Mouse (Mus musculus): Measurements from ENCODE around the gene 2210407C18Rik.

2210407C18Rik gene

DNA sequence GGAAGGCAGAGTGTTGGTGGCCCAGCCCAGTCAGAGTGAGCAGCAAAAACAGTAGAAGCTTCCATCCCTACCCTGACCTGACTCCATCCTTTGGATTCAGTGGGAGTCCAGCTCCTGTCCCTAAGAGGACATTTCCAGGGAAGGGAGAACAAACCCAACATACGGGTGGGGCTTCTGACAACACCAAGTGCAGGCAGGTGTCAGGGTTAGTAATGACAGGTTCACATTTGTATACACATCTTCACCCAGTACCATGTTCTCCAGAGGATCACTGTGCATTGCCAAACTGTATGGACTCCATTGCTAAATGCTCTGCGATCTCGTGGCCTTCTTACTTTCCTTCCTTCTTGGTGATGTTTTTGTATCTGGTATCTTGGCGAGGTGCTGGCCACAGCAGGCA lies at the start of gene 2210407C18Rik:
Gene 2210407C18Rik, minus strand, starts transcription at position 101 of the 400 bp plus-strand sequence.
- no peak for DNase-seq

GRCm38 (mm10) chr11:58658596-58658995 lies 42.7 kb upstream of the 2210407C18Rik start, which contains the start of gene Olfr322:
TSS of gene Olfr322 (plus strand) at chr11:58658782.
- DNase-seq, result no peak

GRCm38 (mm10) chr11:58655151-58655550 lies 39.3 kb upstream of the 2210407C18Rik start:
- no peak for DNase-seq

DNA sequence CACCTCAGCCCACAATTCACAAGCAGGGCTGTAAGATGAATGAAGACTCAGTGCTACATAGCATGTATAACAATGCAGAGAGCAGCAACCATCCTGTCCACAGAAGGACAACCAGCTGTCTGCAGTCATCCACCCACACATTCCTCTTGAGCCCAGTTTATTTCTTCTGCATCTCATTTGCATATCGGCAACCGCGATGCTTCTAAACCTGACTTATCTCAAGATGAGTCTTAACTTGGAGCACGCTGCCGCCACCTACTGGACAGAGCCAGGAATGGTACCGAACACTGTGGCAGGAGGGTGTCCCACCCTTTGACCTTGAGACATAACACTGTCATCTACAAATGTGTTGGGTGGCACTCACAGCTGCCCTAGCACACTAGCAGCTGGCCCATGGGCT lies 27.5 kb upstream of the 2210407C18Rik start:
- peak; percentile 65 for DNase-seq

GRCm38 (mm10) chr11:58641638-58642358 lies 25.9 kb upstream of the 2210407C18Rik start:
- no peak for DNase-seq

DNA sequence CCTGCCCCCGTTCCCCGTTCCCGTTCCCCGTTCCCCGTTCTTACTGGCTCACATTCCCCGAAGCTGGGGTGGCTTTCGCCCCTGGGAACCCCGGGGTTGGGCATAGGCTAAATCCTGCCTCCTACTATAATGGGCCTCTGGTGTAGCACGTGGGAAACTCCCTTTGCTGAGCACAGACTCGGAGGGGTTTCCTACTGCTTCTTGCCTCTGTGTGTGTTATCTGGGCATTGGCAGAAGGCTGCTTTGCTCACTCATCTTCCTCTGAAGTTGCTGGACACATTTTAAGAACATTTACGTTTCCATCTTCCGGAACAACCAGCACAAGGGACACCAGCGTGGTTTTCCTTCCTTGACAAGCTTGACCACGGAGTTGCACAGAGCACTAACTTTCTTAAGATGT lies 25.2 kb upstream of the 2210407C18Rik start:
- peak; percentile 7 for DNase-seq

DNA sequence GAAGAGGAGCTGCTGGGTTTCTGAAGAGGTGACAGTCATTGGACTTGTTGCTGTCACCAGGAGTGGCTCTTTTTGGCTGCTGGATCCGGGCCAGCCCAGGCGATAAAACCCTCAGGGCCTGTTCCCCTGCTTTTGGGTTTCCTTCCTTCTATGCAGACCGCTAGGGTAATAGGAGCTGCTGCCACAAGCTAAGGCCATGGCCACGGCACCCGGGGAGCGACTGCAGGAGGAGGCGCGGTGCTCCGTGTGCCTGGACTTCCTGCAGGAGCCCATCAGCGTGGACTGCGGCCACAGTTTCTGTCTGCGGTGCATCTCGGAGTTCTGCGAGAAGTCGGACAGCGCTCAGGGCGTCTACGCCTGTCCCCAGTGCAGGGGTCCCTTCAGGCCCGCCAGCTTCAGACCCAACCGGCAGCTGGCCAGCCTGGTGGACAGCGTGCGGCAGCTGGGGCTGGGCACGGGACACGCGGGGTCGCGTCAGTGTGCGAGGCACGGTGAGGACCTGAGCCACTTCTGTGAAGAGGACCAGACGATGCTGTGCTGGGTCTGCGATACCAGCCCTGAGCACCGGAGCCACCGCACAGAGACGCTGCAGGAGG lies 24.5 kb upstream of the 2210407C18Rik start, which contains the start of gene Trim58:
Gene Trim58, plus strand, starts transcription at position 194 of the 596 bp plus-strand sequence.
- DNase-seq, result peak; percentile 50

GRCm38 (mm10) chr11:58638176-58638701 lies 22.4 kb upstream of the 2210407C18Rik start:
- DNase-seq, result no peak

DNA sequence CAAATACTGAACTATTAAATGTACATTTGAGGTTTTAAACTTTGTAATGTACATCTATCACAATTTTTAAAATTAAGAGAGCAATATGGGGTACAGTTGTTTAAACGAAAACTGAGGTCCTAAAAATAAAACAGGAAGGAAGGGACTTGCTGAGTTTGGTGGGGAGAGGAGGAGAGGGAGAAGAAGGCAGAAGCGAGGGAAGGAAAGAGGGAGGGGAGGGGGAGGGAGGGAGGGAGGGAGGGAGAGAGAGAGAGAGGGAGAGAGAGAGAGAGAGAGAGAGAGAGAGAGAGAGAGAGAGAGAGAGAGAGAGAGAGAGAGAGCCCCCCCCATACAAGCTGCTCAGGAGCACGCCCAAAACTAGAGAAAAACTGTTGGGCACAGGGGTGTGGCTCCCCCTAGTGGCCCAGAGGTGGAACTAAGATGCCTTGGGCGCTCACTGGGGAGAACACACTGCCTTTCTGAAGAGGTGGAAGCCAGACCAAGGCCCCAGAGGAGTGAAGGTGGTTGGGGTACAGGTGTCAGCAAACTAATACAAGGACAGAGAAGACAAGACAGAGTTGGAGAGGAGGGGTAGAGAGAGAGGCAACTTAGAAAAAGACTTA lies 20.6 kb upstream of the 2210407C18Rik start:
- DNase-seq, result peak; percentile 60

GRCm38 (mm10) chr11:58634878-58635277 lies 19.0 kb upstream of the 2210407C18Rik start:
- no peak for DNase-seq

- DNase-seq, result no peak
These were observed 14.5 kb upstream of the 2210407C18Rik start, which contains the start of gene Olfr323 for GRCm38 (mm10) chr11:58630401-58630800. TSS of gene Olfr323 (minus strand) at chr11:58630501.

- DNase-seq, result no peak
These were observed 10.3 kb upstream of the 2210407C18Rik start for GRCm38 (mm10) chr11:58626146-58626545.

- no peak for DNase-seq
These were observed 2.9 kb upstream of the 2210407C18Rik start for GRCm38 (mm10) chr11:58618793-58619192.

DNA sequence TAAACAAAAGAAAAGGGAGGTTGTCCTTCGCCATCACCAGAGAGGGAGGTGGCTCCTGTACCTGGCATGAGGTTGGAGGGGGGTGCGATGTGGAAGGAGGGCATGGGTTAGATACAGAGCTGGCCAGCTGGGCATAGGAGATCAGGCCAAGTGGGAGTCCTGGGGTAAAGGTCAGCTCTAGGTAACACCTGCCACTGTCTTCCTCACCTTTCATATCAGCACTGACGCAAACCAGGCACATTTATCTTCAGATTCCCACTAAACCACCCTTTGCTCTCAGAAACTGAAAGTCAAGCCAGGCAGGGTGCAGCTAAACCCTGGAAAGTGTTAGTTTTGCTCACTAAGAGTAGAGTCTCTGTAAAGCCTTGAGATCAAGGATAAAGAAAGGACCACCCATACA lies 2.5 kb upstream of the 2210407C18Rik start:
- no peak for DNase-seq

- DNase-seq, result no peak
These were observed 1.3 kb downstream of the 2210407C18Rik start for GRCm38 (mm10) chr11:58614526-58614925.

- DNase-seq, result no peak
These were observed 2.5 kb downstream of the 2210407C18Rik start for GRCm38 (mm10) chr11:58613359-58613758.

DNA sequence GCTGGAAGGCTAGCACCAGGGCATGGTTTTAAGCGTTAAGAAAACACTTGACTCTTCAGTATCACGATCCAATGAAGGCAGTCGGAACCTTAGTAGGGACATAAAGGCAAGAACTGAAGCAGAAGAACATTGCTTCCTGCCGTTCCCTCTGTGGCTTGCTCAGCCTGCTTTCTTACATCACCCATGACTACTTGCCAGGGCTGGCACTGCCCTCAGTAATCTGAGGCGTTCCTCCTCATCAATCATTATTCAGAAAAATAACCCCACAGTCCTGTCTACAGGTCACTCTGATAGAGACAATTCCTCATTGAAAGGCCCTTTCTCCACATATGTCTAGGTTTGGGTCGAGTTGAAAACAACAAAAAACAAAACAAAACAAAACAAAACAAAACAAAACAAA lies 8.8 kb downstream of the 2210407C18Rik start:
- no peak for DNase-seq

DNA sequence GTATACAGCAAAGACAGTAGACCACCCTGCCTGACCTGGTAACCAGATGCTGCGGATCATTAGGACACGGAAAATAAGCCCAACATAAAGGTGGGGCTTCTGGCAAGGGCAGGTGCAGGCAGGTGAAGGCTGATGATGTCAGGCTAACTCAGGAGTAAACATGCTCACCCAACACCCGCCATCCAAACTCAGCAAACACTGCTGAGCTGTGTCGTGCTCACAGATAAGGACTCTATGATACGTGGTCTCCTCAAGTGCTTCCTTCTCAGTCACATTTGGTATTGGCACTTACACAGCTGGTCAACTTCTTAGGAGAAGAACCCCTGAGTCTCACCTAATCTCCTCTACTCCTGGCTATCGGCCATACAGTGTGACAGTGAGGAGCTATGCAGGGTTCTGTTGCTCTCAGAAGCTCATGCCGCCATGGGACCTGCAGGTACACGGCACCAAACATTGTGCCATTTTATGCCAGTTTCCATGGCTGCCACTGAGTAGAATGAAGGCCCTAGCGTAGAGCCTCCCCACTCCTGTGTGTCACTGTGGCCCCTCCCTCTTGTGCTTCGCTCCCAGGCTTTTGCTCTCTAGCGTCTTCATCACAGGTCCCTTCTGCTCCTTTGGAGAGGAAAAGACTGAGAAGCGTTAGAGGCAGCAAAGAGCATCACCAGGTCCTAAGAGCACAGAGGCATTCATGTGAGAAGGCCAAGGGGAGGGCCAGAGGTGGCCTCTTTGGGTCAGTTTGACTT lies 9.5 kb downstream of the 2210407C18Rik start:
- no peak for DNase-seq

DNA sequence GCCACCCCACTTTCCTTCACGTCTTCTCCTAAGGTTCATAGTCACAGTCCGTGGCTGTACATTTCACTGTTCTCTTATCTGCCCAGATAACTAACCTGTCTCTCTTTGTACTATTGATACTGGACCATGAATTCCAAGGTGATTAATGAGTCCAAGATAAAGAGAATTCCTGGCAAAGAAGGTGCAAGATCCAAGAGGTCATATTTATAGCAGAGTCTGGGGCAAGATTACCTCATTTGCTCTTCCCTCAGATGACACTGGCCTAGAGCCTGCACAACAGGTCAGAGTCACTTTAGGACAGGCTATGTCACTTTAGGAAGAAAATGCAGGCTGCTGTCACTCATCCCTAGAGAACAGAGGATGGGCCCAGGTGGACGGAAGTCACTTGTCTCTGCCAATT lies 10.6 kb downstream of the 2210407C18Rik start:
- no peak for DNase-seq

GRCm38 (mm10) chr11:58604688-58605087 lies 11.2 kb downstream of the 2210407C18Rik start:
- no peak for DNase-seq

DNA sequence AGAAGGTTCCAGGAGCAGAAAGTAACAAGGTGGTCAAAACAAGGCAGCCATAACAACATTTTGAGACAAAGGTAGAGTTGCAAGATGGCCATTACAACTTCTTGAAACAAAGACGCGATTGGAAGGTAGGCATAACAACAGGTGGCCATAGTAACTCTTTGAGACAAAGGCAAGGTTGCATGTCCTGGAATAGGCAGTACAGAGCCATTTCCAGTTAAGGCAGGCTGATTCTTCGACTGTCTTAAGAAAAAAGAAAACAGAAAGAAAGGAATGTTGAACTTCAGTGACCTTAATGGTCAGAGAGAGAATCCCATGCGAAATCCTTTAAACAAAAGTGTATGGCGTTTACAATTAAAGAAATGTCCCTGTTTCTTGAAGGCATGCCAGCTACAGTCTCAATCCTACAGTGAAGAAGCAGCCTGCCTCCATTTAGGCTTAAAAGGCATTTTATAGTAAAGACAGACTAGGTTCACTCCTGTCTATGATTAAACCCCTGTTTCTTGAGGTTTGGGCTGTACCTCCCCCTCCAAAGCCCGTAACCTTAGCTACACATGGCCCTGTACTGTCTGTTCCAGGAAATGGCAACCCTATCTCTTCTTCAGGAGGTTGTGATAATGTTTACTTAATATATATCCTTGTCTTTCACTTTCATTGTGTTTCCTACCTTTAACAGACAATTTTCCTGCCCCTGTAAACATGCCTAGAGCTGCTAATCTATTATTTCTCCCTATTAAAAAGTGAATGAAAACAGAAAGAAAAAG lies 12.9 kb downstream of the 2210407C18Rik start:
- no peak for DNase-seq

DNA sequence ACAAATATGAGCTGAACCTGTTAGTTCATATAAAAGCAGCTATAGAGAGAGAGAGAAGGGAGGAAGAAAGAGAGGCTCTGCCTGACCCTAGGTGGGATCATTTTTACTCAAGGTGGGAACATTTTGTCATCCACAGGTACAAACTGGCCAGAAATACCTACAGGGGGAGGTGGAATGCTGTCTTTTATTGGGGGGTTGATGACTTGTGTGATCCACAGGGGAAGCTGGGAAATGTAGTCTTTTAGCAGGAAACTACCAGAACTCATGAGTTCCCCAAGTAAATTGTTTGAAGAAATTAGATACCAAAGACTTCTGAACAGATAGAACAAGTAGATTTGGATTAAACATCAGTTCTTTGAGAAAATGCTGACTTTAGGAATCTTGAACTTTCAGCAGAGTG lies 13.8 kb downstream of the 2210407C18Rik start:
- DNase-seq, result no peak

Measured in embryo, embryonic 11 days (tissue).